Mouse (Mus musculus) thymus, adult 2 months (tissue): ENCODE results near the gene Eddm3b.

Source experiments
- CTCF ChIP-seq: fragments of 200-500 bp; IDR thresholded peaks from 2 replicates; pipeline ENCODE4 v1.5.1; 2012; ENCODE audit warnings: mild to moderate bottlenecking, control low read depth, low read length, moderate library complexity, borderline replicate concordance; ENCODE audit not compliant: control insufficient read depth, poor library complexity, insufficient read depth; ENCODE audit errors: extremely low read depth
- POLR2A ChIP-seq: fragments of 200-500 bp; IDR thresholded peaks from 2 replicates; pipeline ENCODE4 v1.6.1; 2012; ENCODE audit warnings: mild to moderate bottlenecking, low read length, control low read depth, moderate library complexity; ENCODE audit not compliant: control insufficient read depth, poor library complexity, insufficient read depth; ENCODE audit errors: extremely low read depth

- no peak for TF ChIP-seq CTCF
- TF ChIP-seq POLR2A: no peak
Measured at GRCm38 (mm10) chr14:51103217-51103616, 11.0 kb upstream of the Eddm3b start.
